Mouse (Mus musculus) midbrain, embryonic 11.5 days (tissue): ENCODE data around the gene Tomt. TPM values are rescaled to one million over a fixed set of nuclear protein-coding genes. Genes with fewer than 3 reads are reported as not detected.

ENCODE experiments used
- ATAC-seq: fragments of 200-750 bp; cut with Nextera tagmentation; 2 replicates; pipeline ENCODE4 v1.8.0; 2017; ENCODE audit warnings: moderate TSS enrichment, moderate library complexity; ENCODE audit not compliant: low FRiP score
- DNase-seq: peaks from one replicate; pipeline ENCODE4 v3.0.0; 2015; ENCODE audit warnings: low spot score; ENCODE audit errors: missing footprints
- H3K27ac ChIP-seq: fragments of 300-500 bp; sonication (generic); 2 replicates; pipeline ENCODE4 v1.5.1; 2014; ENCODE audit warnings: low read depth, low read length
- H3K27me3 ChIP-seq: fragments of 300-500 bp; sonication (generic); 2 replicates; pipeline ENCODE4 v1.6.1; 2014; ENCODE audit warnings: mild to moderate bottlenecking, low read length, moderate library complexity, mixed read lengths; ENCODE audit not compliant: control insufficient read depth, insufficient read depth
- H3K36me3 ChIP-seq: fragments of 300-500 bp; sonication (generic); 2 replicates; pipeline ENCODE4 v1.6.1; 2014; ENCODE audit warnings: mild to moderate bottlenecking, low read length, moderate library complexity, mixed read lengths; ENCODE audit not compliant: control insufficient read depth, insufficient read depth
- H3K4me1 ChIP-seq: fragments of 300-500 bp; sonication (generic); 2 replicates; pipeline ENCODE4 v1.6.1; 2014; ENCODE audit warnings: low read length; ENCODE audit not compliant: control insufficient read depth, insufficient read depth
- H3K4me2 ChIP-seq: fragments of 300-500 bp; sonication (generic); 2 replicates; pipeline ENCODE4 v1.6.1; 2014; ENCODE audit warnings: mild to moderate bottlenecking, moderate library complexity
- H3K4me3 ChIP-seq: fragments of 300-500 bp; sonication (generic); 2 replicates; pipeline ENCODE4 v1.5.1; 2014; ENCODE audit warnings: low read depth, low read length
- H3K9ac ChIP-seq: fragments of 300-500 bp; sonication (generic); 2 replicates; pipeline ENCODE4 v1.6.1; 2014; ENCODE audit warnings: low read length
- H3K9me3 ChIP-seq: fragments of 300-500 bp; sonication (generic); 2 replicates; pipeline ENCODE4 v1.6.1; 2016; ENCODE audit warnings: low read length; ENCODE audit not compliant: control insufficient read depth
- WGBS: fragments of 180-500 bp; shearing (Covaris S2); extraction: QIAGEN DNeasy Blood & Tissue Kit; methylation state at CpG from one replicate; pipeline ENCODE4 v1.1.7; 2014; 5-methylcytosine and 5-hydroxymethylcytosine counted together
- polyA plus RNA-seq: library from polyadenylated mRNA; unstranded; fragments of >200 nt; fragmentation: Nextera tagmentation; extraction: Ambion mirVana; gene quantifications from 2 replicates; pipeline ENCODE4 v1.2.1, GENCODE M21; 2014

The Tomt gene
- polyA plus RNA-seq, 1 experiment from 2014 or later, result 0.59 TPM

DNA sequence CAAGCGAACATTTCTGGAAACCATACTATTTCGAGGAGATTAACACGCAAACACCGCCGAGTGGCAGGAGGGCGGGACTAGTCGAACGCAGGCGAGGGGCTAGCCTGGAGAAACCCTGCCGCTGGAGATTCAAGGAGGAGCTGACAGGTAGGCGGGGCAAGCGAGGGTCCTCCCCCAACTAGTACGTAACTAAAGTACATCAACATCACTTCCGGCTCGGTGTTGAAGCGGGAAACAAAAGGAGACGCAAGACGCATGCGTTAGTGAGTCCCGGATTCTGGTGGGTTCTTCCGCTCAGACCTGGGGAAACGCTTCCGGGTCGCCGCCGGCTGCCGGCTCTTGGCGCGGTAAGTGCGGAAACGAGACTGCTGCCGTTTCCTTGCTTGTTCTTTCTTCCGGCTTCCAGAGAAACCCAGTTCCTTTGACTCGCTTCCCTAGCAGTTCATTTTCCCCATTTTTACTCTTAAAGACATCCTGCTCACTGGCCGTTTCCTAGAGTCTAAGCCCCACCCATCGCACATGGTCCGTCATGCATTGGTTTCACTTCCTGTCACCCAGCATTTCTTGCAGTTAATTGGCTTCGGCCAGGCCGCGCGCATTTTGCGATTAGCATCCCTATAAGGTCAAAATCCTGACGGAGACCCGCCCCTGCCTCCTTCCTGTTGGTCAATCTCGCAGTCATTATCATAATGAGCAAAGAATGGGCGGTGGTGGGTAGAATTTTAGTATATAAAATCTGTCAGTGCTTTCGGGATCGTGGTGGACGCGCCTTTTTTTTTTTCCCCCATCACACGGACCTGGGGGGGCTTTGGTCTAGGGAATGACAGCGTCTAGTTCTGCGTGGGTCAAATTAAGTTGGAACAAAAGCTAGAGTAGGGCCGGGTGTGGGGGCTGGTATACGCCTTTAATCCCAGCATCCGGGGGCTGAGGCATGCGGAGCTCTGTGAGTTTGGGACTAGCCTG, 9.8 kb downstream of the Tomt start:
- Histone ChIP-seq H3K9me3 (no peaks in the 10 kb centered on the region), H3K27me3 (no peaks in the 10 kb centered on the region; the same call in 1 of the 2 replicates), H3K36me3 (no peaks in the 10 kb centered on the region), H3K4me1 (peaks cover 3% of the 10 kb centered on the region; the same call in 1 of the 2 replicates), H3K9ac (peak overlapping the region; percentile 63), H3K4me3 (peak overlapping the region; percentile 45), H3K27ac (peak overlapping the region; percentile 62), H3K4me2 (peak overlapping the region; percentile 46)
- ATAC-seq (peak; percentile 99), DNase-seq (peak; percentile 99)
- under 1% methylated on average over 57 of the region's 57 CpGs for WGBS

- ATAC-seq, result no peak; the same call in 1 of the 2 replicates
- H3K4me2 ChIP-seq, result peak overlapping the region; percentile 30; the same call in 1 of the 2 replicates
- H3K27ac ChIP-seq, result no peak overlapping the region; the same call in 1 of the 2 replicates
Measured at GRCm38 (mm10) chr7:101895695-101896094, 10.5 kb downstream of the Tomt start.

DNA sequence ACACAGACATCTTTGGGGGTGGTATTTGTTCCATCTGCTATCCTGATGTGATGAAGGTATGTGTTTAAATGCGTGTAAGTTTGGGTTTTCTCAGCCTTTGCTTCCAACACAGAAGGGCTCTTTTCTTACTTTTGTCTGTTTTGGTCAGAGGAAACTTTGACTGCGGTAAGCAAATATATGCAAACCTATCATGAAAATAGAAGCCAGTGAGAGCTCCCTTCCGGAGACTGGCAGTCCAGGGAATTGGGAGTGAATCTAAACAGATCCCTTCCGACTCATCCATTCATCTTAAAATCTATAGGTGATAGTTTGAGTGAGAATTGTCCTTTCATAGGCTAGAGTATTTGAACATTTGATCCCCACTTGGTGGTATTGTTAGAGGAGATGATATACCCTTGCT, 17.7 kb downstream of the Tomt start:
- Histone ChIP-seq H3K27ac (no peak overlapping the region), H3K4me1 (no peaks in the 10 kb centered on the region), H3K9me3 (no peaks in the 10 kb centered on the region), H3K9ac (no peak overlapping the region), H3K27me3 (no peaks in the 10 kb centered on the region; the same call in 1 of the 2 replicates), H3K4me2 (no peak overlapping the region), H3K36me3 (no peaks in the 10 kb centered on the region), H3K4me3 (no peak overlapping the region)
- DNase-seq, result no peak
- 81% methylated on average over 4 of the region's 4 CpGs for WGBS
- ATAC-seq, result no peak

More at GRCm38 (mm10) chr7:101895695-101896094, 10.5 kb downstream of the Tomt start:
- H3K36me3 ChIP-seq, result no peaks in the 10 kb centered on the region
- 39% methylated on average over 9 of the region's 9 CpGs for WGBS
- H3K4me3 ChIP-seq, result peak overlapping the region; percentile 45
- no peaks in the 10 kb centered on the region for H3K9me3 ChIP-seq
- peaks cover 3% of the 10 kb centered on the region; the same call in 1 of the 2 replicates for H3K4me1 ChIP-seq
- H3K27me3 ChIP-seq, result no peaks in the 10 kb centered on the region; the same call in 1 of the 2 replicates
- DNase-seq, result no peak
- peak overlapping the region; percentile 59; the same call in 1 of the 2 replicates for H3K9ac ChIP-seq

DNA sequence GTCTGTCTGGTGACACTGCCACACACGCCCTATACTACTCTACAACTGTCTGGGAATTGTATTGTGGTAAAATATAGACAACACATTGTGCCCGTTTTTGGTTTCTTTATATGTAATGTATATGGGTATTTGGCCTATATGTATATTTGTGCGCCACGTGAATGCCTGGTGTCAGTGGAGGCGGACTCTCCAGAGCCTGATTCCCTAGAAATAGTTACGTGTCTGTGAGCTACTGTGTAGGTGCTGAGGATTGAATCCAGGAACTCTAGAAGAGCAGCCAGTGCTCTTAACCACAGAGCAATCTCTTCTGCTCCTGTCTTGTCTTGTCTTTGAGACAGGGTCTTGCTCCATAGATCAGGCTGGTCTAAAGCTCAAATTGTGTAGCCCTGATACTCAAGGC, 19.9 kb downstream of the Tomt start:
- no peak overlapping the region for H3K4me2 ChIP-seq
- H3K27ac ChIP-seq, result no peak overlapping the region
- no peaks in the 10 kb centered on the region for H3K36me3 ChIP-seq
- DNase-seq (no peak), ATAC-seq (no peak)
- no peaks in the 10 kb centered on the region for H3K9me3 ChIP-seq
- H3K9ac ChIP-seq, result no peak overlapping the region
- no peak overlapping the region for H3K4me3 ChIP-seq
- no peaks in the 10 kb centered on the region for H3K27me3 ChIP-seq
- 86% methylated on average over 6 of the region's 6 CpGs for WGBS
- no peaks in the 10 kb centered on the region for H3K4me1 ChIP-seq

DNA sequence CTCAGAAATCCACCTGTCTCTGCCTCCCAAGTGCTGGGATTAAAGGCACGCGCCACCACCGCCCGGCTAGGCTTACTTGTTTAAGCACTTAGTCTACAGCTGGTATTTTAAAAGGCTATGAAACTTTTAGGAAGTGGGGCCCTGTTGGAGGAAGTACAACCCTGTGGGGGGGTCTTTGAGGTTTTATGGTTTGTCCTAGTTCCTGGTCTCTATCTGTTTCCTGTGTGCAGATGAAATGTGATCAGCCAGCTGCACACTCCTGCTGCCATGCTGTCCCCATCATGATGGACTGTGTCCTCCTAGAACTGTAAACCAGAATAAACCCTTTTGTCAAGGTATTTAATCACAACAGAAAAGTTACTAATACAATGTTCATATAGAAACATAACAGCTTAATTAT, 22.0 kb downstream of the Tomt start:
- H3K4me3 ChIP-seq, result no peak overlapping the region
- H3K27ac ChIP-seq, result no peak overlapping the region
- no peaks in the 10 kb centered on the region for H3K27me3 ChIP-seq
- no peak for DNase-seq
- no peak for ATAC-seq
- no peak overlapping the region for H3K9ac ChIP-seq
- H3K4me2 ChIP-seq, result no peak overlapping the region
- H3K36me3 ChIP-seq, result no peaks in the 10 kb centered on the region
- no peaks in the 10 kb centered on the region for H3K9me3 ChIP-seq
- no peaks in the 10 kb centered on the region for H3K4me1 ChIP-seq
- WGBS, result 86% methylated on average over 4 of the region's 4 CpGs

- DNase-seq (no peak), ATAC-seq (no peak)
- Histone ChIP-seq H3K4me3 (no peak overlapping the region), H3K27me3 (no peaks in the 10 kb centered on the region), H3K27ac (no peak overlapping the region), H3K9ac (no peak overlapping the region), H3K9me3 (no peaks in the 10 kb centered on the region), H3K4me2 (no peak overlapping the region), H3K36me3 (no peaks in the 10 kb centered on the region), H3K4me1 (no peaks in the 10 kb centered on the region)
- 73% methylated on average over 9 of the region's 9 CpGs for WGBS
Measured at GRCm38 (mm10) chr7:101882413-101883154, 23.6 kb downstream of the Tomt start.

DNA sequence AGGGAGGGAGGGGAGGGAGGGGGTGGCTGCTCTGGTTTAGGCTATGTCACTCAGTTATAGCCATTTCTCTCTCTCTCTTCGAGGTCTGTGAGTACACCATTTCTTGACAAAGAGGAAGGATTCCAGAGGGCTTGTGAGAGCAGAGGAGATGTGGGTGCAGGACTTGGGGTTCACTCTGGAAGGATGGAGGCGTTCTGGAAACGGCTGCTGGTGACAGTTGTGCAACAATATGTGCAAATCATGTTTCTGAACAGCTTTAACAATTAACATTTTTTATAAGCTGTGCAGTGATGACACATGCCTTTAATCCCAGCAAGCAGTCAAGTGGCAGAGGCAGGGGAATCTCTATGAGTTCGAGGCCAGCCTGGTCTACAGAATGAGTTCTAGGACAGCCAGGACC, 25.3 kb downstream of the Tomt start:
- Histone ChIP-seq H3K4me3 (no peak overlapping the region), H3K4me1 (no peaks in the 10 kb centered on the region), H3K36me3 (no peaks in the 10 kb centered on the region), H3K9me3 (no peaks in the 10 kb centered on the region), H3K27ac (no peak overlapping the region), H3K27me3 (no peaks in the 10 kb centered on the region), H3K9ac (no peak overlapping the region), H3K4me2 (no peak overlapping the region)
- WGBS, result 76% methylated on average over 4 of the region's 4 CpGs
- no peak for DNase-seq
- ATAC-seq, result no peak

GRCm38 (mm10) chr7:101875978-101876377, 30.2 kb downstream of the Tomt start:
- H3K4me2 ChIP-seq, result no peak overlapping the region
- DNase-seq (no peak), ATAC-seq (no peak)
- H3K4me1 ChIP-seq, result no peaks in the 10 kb centered on the region
- no peak overlapping the region for H3K27ac ChIP-seq
- H3K9me3 ChIP-seq, result no peaks in the 10 kb centered on the region
- 85% methylated on average over 1 of the region's 1 CpGs for WGBS
- no peak overlapping the region for H3K9ac ChIP-seq
- H3K27me3 ChIP-seq, result no peaks in the 10 kb centered on the region
- no peak overlapping the region for H3K4me3 ChIP-seq
- H3K36me3 ChIP-seq, result no peaks in the 10 kb centered on the region

DNA sequence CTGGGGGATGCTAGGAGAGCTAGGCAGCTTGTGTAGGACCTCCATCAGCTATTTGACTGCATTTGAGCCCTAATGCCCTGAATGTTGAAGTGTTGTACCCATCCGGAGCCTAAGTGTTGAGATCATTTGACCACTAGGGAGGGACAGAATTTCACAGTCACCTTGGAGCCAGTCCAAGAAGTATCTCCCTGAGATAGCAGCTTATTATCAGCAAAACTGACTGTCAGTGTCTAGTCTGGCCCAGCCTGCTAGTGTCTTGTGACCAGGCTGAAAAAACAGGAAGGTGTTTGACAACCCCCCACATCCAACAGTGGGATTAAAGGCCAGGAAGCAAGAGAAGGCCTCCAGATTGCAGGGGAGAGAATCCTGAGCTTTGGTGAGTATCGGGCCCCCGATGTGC, 34.9 kb downstream of the Tomt start:
- no peaks in the 10 kb centered on the region for H3K9me3 ChIP-seq
- no peaks in the 10 kb centered on the region for H3K36me3 ChIP-seq
- ATAC-seq (no peak), DNase-seq (no peak)
- no peak overlapping the region for H3K9ac ChIP-seq
- peaks cover 9% of the 10 kb centered on the region; the same call in 1 of the 2 replicates for H3K4me1 ChIP-seq
- 88% methylated on average over 3 of the region's 3 CpGs for WGBS
- no peak overlapping the region for H3K4me3 ChIP-seq
- no peak overlapping the region for H3K27ac ChIP-seq
- H3K4me2 ChIP-seq, result no peak overlapping the region
- H3K27me3 ChIP-seq, result no peaks in the 10 kb centered on the region
